Mouse (Mus musculus) testis, adult 2 months (tissue): Measurements from ENCODE around the gene Psap.

Experiments
- CTCF ChIP-seq: fragments of 200-500 bp; IDR thresholded peaks from 2 replicates; pipeline ENCODE4 v1.5.1; 2012; ENCODE audit warnings: low read depth, mild to moderate bottlenecking, inconsistent platforms, low read length, moderate library complexity; ENCODE audit not compliant: control insufficient read depth, insufficient read depth, insufficient replicate concordance
- POLR2A ChIP-seq: fragments of 200-500 bp; IDR thresholded peaks from 2 replicates; pipeline ENCODE4 v1.6.1; 2012; ENCODE audit warnings: low read depth, mild to moderate bottlenecking, inconsistent platforms, low read length, moderate library complexity; ENCODE audit not compliant: control insufficient read depth

DNA sequence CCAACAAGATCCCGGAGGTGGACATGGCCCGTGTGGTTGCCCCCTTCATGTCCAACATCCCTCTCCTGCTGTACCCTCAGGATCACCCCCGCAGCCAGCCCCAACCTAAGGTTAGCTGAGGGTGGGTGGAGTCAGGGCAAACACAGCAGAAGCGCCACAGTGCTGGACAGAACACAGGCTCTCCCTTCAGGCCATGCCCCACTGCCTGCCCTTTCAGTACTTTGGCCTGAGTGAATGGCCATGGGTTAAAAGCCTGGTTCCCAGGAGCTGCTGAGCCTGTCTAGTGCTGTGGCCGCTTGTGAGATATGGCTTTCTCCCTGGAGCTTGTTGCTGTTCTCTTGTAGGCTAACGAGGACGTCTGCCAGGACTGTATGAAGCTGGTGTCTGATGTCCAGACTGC, 17.2 kb downstream of the Psap start:
- TF ChIP-seq POLR2A (no peak), CTCF (no peak)
